Mouse (Mus musculus) hindbrain, embryonic 10.5 days (tissue): ENCODE data around the gene Ctsw. TPM values are rescaled to one million over a fixed set of nuclear protein-coding genes. Genes with fewer than 3 reads are reported as not detected.

ENCODE experiments used
- DNase-seq: peaks from one replicate; pipeline ENCODE4 v3.0.0-alpha.2; 2017; ENCODE audit warnings: low spot score
- H3K27ac ChIP-seq: fragments of 300-500 bp; sonication (generic); 2 replicates; pipeline ENCODE4 v1.5.1; 2016; ENCODE audit warnings: mild to moderate bottlenecking, moderate library complexity
- H3K27me3 ChIP-seq: fragments of 300-500 bp; sonication (generic); 2 replicates; pipeline ENCODE4 v1.6.1; 2016; ENCODE audit warnings: mild to moderate bottlenecking; ENCODE audit not compliant: poor library complexity, insufficient read depth, severe bottlenecking
- H3K36me3 ChIP-seq: fragments of 300-500 bp; sonication (generic); 2 replicates; pipeline ENCODE4 v1.6.1; 2016; ENCODE audit warnings: mild to moderate bottlenecking, moderate library complexity
- H3K4me1 ChIP-seq: fragments of 300-500 bp; sonication (generic); replicated peaks from 2 replicates; pipeline ENCODE4 v1.6.1; 2016; ENCODE audit warnings: mild to moderate bottlenecking
- H3K4me3 ChIP-seq: fragments of 300-500 bp; sonication (generic); 2 replicates; pipeline ENCODE4 v1.5.1; 2016; ENCODE audit warnings: mild to moderate bottlenecking, moderate library complexity
- H3K9me3 ChIP-seq: fragments of 300-500 bp; sonication (generic); 2 replicates; pipeline ENCODE4 v1.6.1; 2016; ENCODE audit warnings: mild to moderate bottlenecking, moderate library complexity
- WGBS: fragments of 180-500 bp; shearing (Covaris S2); methylation state at CpG from one replicate; pipeline ENCODE4 v1.1.7; 2016; 5-methylcytosine and 5-hydroxymethylcytosine counted together
- polyA plus RNA-seq: library from polyadenylated mRNA; unstranded; fragments of >200 nt; fragmentation: Nextera tagmentation; extraction: Ambion mirVana; gene quantifications from 2 replicates; pipeline ENCODE4 v1.2.1, GENCODE M21; 2016

Gene Ctsw
- polyA plus RNA-seq, 1 experiment from 2014 or later, result 3.0 TPM

- H3K9me3 ChIP-seq, result no peaks in the 10 kb centered on the region
- H3K4me3 ChIP-seq, result no peak overlapping the region
- DNase-seq, result no peak
- WGBS, result 55% methylated on average over 5 of the region's 5 CpGs
- peaks cover 31% of the 10 kb centered on the region for H3K4me1 ChIP-seq
- peaks cover 17% of the 10 kb centered on the region for H3K36me3 ChIP-seq
- no peak overlapping the region; the same call in 1 of the 2 replicates for H3K27ac ChIP-seq
- H3K27me3 ChIP-seq, result peaks cover 18% of the 10 kb centered on the region
These were observed 3.5 kb upstream of the Ctsw start for GRCm38 (mm10) chr19:5471846-5472245.

- H3K36me3 ChIP-seq, result peaks cover 63% of the 10 kb centered on the region
- no peak overlapping the region for H3K4me3 ChIP-seq
- peaks cover 14% of the 10 kb centered on the region for H3K4me1 ChIP-seq
- WGBS, result 87% methylated on average over 6 of the region's 6 CpGs
- no peaks in the 10 kb centered on the region for H3K27me3 ChIP-seq
- no peak overlapping the region for H3K27ac ChIP-seq
- no peaks in the 10 kb centered on the region for H3K9me3 ChIP-seq
- DNase-seq, result no peak
These were observed 1.3 kb downstream of the Ctsw start for GRCm38 (mm10) chr19:5466916-5467500.

GRCm38 (mm10) chr19:5465037-5465436, 3.3 kb downstream of the Ctsw start:
- Histone ChIP-seq H3K27ac (no peak overlapping the region), H3K4me1 (peaks cover 24% of the 10 kb centered on the region), H3K4me3 (no peak overlapping the region), H3K27me3 (no peaks in the 10 kb centered on the region), H3K36me3 (peaks cover 63% of the 10 kb centered on the region), H3K9me3 (no peaks in the 10 kb centered on the region)
- no peak for DNase-seq
- WGBS, result 95% methylated on average over 8 of the region's 8 CpGs

- Histone ChIP-seq H3K4me3 (peak overlapping the region; percentile 39), H3K27ac (peak overlapping the region; percentile 87), H3K27me3 (peaks cover 9% of the 10 kb centered on the region), H3K4me1 (peaks cover 27% of the 10 kb centered on the region), H3K9me3 (no peaks in the 10 kb centered on the region), H3K36me3 (peaks cover 63% of the 10 kb centered on the region)
- WGBS, result 55% methylated on average over 15 of the region's 15 CpGs
- DNase-seq, result peak; percentile 80
These were observed 4.3 kb downstream of the Ctsw start for GRCm38 (mm10) chr19:5463791-5464562.

- H3K4me3 ChIP-seq, result peak overlapping the region; percentile 39; the same call in 1 of the 2 replicates
- H3K36me3 ChIP-seq, result peaks cover 60% of the 10 kb centered on the region
- WGBS, result 86% methylated on average over 9 of the region's 9 CpGs
- H3K27me3 ChIP-seq, result peaks cover 16% of the 10 kb centered on the region
- H3K9me3 ChIP-seq, result no peaks in the 10 kb centered on the region
- peaks cover 26% of the 10 kb centered on the region for H3K4me1 ChIP-seq
- no peak for DNase-seq
- no peak overlapping the region for H3K27ac ChIP-seq
These were observed 5.1 kb downstream of the Ctsw start for GRCm38 (mm10) chr19:5463212-5463611.

- DNase-seq, result no peak
These were observed 6.9 kb downstream of the Ctsw start for GRCm38 (mm10) chr19:5461411-5461810.

GRCm38 (mm10) chr19:5460465-5460911, 7.8 kb downstream of the Ctsw start, which contains the start of gene Fibp:
TSS of gene Fibp (plus strand) at chr19:5460615.
- Histone ChIP-seq H3K4me3 (peak within 1 kb of the TSS; percentile 87), H3K27ac (peak within 1 kb of the TSS; percentile 88), H3K36me3 (peaks cover 33% of the 10 kb centered on the region), H3K27me3 (peaks cover 22% of the 10 kb centered on the region), H3K9me3 (no peaks in the 10 kb centered on the region), H3K4me1 (peaks cover 52% of the 10 kb centered on the region)
- DNase-seq, result peak; percentile 93
- under 1% methylated on average over 32 of the region's 32 CpGs for WGBS

More at GRCm38 (mm10) chr19:5461411-5461810, 6.9 kb downstream of the Ctsw start:
- Histone ChIP-seq H3K4me1 (peaks cover 43% of the 10 kb centered on the region), H3K27ac (no peak overlapping the region), H3K4me3 (peak overlapping the region; percentile 87), H3K36me3 (peaks cover 42% of the 10 kb centered on the region), H3K9me3 (no peaks in the 10 kb centered on the region), H3K27me3 (peaks cover 16% of the 10 kb centered on the region)
- 91% methylated on average over 6 of the region's 6 CpGs for WGBS

- Histone ChIP-seq H3K4me3 (peak overlapping the region; percentile 87), H3K36me3 (peaks cover 29% of the 10 kb centered on the region), H3K27me3 (peaks cover 22% of the 10 kb centered on the region), H3K4me1 (peaks cover 58% of the 10 kb centered on the region), H3K9me3 (no peaks in the 10 kb centered on the region), H3K27ac (peak overlapping the region; percentile 88)
- WGBS, result 26% methylated on average over 3 of the region's 3 CpGs
- DNase-seq, result no peak
These were observed 8.4 kb downstream of the Ctsw start for GRCm38 (mm10) chr19:5459896-5460295.

- Histone ChIP-seq H3K9me3 (no peaks in the 10 kb centered on the region), H3K27ac (no peak overlapping the region), H3K27me3 (peaks cover 22% of the 10 kb centered on the region), H3K4me3 (no peak overlapping the region), H3K4me1 (peaks cover 59% of the 10 kb centered on the region), H3K36me3 (peaks cover 29% of the 10 kb centered on the region)
- WGBS, result 71% methylated on average over 7 of the region's 7 CpGs
- no peak for DNase-seq
These were observed 9.3 kb downstream of the Ctsw start for GRCm38 (mm10) chr19:5459019-5459418.

GRCm38 (mm10) chr19:5457746-5458442, 10.4 kb downstream of the Ctsw start, which contains the start of gene Ccdc85b:
TSS of gene Ccdc85b (minus strand) at chr19:5457894.
- DNase-seq, result no peak
- peak within 1 kb of the TSS; percentile 92 for H3K4me3 ChIP-seq
- WGBS, result 20% methylated on average over 14 of the region's 14 CpGs
- peak within 1 kb of the TSS; percentile 93 for H3K27ac ChIP-seq
- peaks cover 22% of the 10 kb centered on the region for H3K27me3 ChIP-seq
- H3K9me3 ChIP-seq, result no peaks in the 10 kb centered on the region
- peaks cover 54% of the 10 kb centered on the region for H3K4me1 ChIP-seq
- H3K36me3 ChIP-seq, result peaks cover 23% of the 10 kb centered on the region

- peaks cover 22% of the 10 kb centered on the region for H3K27me3 ChIP-seq
- DNase-seq, result peak; percentile 95
- H3K4me3 ChIP-seq, result peak overlapping the region; percentile 92
- peaks cover 16% of the 10 kb centered on the region for H3K36me3 ChIP-seq
- H3K27ac ChIP-seq, result peak overlapping the region; percentile 93
- under 1% methylated on average over 70 of the region's 70 CpGs for WGBS
- no peaks in the 10 kb centered on the region for H3K9me3 ChIP-seq
- peaks cover 54% of the 10 kb centered on the region for H3K4me1 ChIP-seq
These were observed 11.2 kb downstream of the Ctsw start for GRCm38 (mm10) chr19:5456922-5457745.
